Mouse (Mus musculus): Measurements from ENCODE around the gene Stx1a.
A peak's percentile ranks its signal among the peaks of the same experiment; 100 is the strongest.

Stx1a gene

DNA sequence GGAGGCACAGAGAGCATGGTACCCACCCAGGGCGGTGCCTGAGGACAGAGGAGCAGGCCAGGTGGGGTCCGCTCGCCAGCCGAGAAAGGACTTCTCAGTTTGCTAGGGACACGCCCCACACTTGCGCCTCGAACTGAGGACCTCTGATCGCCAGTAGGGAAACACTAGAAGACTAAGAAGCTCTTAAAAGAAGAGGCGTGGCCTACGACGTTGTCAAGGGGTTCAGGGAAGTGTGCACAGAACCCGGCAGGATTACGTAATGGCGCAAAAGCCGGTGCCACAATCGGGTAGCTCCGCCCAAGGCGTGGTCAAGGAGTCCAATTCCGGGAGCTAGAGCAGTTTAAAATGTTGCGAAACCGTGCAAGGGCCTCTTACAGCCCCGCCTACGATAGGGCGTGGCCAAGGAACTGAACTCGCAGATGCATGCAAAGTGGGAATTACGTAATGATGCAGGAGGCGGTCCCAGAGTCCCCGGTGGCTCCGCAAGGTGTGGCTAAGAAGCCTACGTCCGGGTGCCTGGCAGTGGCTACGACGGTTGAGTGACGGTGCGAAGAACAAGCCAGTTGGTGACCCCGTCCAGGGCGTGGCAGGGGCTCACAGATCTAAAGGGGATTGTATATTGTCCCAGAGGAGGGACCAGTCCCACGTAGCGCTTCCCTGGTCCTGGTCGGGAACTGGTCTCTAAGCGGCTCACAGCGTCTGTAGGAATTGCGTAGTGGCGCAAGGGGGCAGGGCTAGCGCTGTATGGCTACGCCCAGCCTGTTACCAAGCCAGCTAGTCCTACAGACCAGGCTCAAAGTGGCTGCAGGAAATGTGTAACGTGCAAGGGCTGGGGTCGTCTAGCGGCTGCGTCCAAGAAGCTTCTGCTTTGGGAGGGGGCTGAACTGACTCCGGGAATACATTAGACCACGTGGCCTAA is 14.4 kb upstream of the Stx1a start, which contains the start of gene Abhd11:
Gene Abhd11, plus strand, starts transcription at position 482 of the 919 bp plus-strand sequence.
- peak; percentile 100 for DNase-seq (ENCODE audit: low read depth)

DNA sequence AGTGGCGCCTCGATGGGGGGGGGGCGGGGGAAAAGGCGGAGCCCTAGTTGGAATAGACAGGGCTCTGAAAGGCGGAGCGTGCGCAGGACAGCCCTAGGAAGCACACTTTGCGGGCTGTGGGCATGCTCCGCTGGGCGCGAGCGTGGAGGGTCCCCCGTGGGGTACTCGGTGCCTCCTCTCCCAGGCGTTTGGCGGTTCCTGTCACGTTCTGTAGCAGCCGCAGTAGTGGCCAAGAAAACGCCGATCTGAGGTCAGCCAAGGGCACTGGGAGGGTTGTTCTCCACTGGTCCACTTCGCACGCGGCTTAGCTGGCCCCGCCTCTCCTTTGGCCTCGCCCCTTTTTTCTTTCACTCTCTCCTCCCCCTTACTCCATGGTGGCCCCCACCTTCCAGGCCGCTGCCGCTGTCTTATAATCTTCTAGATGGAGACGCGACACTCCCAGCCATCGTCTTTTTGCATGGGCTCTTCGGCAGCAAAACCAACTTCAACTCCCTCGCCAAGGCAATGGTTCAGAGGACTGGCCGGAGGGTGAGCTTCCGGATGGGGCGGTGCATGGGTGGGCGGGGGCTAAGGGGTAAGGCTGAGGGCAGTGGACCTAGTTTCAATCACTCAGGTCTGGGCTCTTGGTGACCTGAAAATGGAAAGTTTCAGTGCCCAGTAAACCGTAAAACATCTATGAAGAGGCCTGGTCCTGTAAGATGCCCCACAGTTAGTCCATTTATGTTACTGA is 13.5 kb upstream of the Stx1a start:
- DNase-seq (ENCODE audit: low read depth), result peak; percentile 85

DNA sequence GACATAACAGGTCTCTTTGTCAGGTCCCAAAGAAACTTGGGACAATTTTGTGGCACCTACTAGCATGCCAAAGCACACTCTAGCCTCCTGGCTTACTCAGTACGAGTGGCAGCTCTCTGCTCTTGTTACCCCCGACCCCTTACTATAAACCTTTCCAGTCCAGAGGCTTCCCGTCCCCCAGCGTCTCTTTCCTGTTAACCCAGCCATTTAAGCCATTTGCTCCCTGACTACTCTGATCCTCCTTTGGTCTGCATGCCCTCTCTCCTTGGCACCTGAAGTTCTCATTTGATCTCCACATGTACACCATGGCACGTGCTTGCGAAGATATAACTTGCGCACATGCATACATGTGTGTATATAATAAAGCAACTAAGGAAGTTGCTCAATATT is 13.0 kb upstream of the Stx1a start:
- no peak for DNase-seq (ENCODE audit: low read depth)

DNA sequence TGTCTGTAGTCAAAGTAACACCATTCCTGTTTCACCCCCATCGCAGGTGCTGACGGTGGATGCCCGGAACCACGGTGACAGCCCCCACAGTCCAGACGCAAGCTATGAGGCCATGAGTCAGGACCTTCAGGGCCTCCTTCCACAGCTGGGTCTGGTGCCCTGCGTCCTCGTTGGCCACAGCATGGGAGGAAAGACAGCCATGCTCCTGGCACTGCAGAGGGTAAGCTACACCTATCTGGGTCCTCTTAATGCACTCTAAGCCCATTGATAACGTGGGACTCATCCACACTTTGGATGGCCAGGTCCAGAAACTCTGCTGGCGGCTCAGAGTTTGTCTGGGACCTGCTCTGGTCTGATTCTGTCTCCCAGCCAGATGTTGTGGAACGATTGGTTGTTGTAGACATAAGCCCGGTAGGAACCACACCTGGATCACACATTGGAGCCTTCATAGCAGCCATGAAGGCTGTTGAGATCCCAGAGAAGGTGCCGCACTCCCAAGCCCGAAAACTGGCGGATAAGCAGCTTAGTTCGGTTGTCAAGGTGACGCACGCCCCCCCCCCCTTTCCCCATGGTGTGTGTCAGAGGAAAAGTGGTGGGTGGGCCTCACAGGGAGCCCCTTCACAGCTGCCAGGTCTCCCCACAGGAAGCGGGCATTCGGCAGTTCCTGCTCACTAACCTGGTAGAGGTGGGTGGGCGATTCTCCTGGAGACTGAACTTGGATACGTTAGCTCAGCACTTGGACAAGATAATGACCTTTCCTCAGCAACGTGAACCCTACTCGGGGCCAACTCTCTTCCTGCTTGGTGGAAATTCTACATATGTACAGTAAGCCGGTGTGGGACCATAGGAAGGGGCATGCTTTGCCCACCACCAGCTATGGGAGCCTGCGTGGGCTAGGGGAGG is 12.2 kb upstream of the Stx1a start:
- DNase-seq (ENCODE audit: low read depth), result no peak

DNA sequence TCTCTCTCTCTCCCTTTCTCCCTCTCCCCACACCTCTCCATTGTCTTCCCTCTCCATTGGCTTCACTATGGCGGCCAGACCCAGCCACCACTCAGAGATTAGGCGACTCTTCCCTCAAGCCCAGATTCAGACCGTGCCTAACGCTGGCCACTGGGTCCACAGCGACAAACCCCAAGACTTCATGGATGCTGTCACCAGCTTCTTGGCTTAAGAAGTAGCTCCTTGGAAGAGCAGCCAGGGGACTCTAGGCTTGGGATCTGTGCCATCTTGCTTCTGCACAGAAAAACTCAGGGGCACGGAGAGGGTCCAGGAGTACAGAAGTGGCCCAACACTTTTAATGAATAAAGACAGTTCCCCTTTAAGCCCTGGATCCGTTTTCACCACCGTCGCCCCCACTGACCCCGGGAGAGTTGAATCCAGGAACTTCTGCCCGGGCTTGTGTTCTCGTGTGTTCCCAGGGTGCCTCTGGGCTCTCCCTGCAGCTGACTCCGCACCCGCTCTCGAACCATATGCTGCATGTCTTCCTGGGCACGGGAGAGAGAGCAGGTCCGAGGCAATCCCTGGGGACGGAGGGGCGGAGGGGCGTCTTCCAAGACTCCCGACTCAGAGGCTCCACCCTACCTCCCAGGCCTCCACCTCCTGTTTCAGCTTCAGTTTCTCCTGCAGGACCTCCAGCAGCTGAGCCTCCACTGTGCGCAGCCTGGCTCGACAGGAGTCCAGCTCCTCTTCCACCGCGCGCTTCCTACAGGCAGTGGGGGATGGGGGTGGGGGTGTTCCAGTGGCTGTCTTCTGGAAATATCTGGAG is 11.3 kb upstream of the Stx1a start:
- no peak for DNase-seq (ENCODE audit: low read depth)

DNA sequence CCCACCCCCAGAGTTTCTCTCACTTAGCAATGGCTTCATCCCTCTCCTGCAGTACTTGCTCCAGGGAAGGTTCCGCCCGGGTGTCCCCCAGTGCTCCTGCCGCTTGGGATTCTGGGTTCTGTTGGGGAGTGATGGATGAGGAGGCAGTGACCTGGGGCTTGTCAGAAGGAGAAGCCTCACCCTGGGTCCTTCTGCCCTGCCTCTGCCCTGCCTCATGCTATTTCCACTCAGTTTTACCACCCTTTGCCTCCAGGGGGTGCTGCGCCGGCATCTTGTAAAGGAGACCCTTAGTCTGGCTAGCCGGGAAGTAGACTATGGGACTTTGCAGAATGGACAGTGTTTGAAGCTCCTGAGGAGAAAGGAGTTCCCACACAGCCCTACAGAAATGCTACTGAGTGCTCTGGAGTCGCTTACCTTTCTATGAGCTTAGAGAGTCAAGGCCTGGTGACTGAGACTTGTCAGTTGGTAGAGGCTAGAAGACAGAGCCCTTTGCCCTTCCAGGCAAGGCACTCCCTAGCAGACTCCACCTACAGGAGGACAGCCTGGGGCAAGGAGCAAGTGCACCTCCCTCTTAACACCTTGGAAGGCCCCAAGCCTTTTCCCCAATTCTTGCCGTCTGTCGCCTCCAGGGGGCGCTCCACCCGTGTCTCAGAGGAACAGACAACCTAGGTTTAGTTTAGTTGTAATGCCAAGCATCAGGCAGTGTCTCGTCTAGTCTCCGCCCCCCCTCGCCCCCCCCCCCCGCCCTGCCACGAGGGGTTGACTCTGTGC is 10.4 kb upstream of the Stx1a start:
- no peak for DNase-seq (ENCODE audit: low read depth)

- DNase-seq (ENCODE audit: low read depth), result no peak
These were observed 7.8 kb upstream of the Stx1a start for GRCm38 (mm10) chr5:135015497-135015896.

- DNase-seq (ENCODE audit: low read depth), result no peak
These were observed 7.0 kb upstream of the Stx1a start for GRCm38 (mm10) chr5:135016224-135016759.

- peak; percentile 62 for DNase-seq (ENCODE audit: low read depth)
These were observed 1.5 kb upstream of the Stx1a start for GRCm38 (mm10) chr5:135021814-135022213.

DNA sequence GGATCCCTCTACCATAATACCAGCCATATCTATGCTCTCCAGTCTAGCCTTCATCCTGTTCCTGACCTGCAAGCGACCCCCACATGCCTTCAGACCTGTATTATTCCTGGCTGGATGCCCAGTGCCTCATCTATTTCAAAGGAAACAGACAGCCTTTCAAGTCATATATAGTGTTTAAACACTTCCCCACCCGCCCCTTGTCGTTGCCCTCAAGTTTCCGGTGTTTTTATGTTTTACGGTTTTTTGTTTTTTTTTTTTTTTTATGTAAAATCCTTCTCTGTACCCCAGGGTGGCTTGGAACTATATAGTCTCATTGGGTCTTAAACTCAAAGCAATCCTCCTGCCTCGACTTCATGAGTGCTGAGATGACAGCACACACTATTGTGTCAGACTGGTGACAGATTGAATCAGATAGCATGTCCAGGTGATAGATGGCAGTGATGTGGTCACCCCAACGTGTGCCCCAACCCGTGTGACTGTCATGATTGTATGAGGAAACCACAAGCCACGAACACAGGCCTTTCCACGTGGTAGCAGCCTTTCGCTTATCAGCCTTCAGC is 1.5 kb downstream of the Stx1a start:
- DNase-seq (ENCODE audit: low read depth), result no peak

- no peak for DNase-seq (ENCODE audit: low read depth)
These were observed 2.6 kb downstream of the Stx1a start for GRCm38 (mm10) chr5:135025899-135026298.

DNA sequence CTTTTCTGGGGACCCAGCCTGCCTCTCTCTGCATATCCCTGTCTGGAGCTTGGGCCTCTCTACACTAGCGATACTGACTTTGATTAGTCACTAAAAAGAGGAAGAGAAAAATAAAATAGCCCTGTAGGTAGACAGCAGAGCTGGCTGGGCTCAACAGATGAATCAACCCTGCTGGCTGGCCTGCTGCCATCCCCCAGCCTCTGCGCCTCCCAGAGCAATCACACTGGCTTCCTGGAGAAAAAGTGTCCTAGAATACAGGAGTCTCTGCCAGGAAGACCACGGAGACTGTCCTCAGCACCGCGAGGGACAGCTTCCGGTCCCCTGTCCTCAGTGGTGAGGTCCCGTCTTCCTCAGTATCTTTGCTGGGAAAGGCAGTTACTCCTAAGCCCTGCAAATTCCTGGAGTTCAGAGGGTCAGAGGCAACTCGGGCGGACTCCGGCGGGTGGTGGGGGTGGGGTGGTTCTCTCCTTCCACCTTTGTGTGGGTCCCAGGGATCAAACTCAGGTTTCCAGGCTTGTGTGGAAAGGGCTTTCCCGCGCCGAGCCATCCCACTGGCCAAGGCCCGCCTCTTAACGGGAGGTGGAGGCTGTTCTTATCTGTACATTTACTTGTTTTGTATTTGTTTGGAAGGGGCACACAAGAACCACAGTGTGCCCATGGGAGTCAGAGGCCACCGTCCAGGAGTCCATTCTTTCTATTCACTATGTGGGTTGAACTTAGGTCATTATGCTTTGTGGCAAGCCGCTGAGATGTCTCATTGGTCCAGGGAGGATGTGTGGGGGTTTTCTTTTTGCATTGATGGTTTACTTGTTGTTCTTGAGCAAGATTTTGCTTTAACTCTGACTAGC is 5.9 kb downstream of the Stx1a start:
- no peak for DNase-seq (ENCODE audit: low read depth)

DNA sequence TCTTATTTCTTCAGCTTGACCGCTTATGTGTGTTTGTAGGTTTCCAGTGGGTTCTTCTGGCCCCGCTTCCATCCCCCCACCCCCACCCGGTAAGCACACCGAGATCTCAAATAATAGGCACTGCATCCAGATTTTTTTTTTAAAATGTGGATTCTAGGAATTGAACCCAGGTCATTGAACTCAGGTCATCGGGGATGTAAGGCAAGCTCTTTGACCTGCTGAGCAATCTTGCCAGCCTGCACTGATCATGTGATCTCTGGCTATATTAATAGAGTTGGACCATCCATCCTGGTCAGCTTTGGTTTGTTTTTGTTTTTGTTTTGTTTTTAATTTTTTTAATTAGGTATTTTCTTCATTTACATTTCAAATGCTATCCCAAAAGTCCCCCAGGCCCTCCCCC is 9.3 kb downstream of the Stx1a start:
- DNase-seq (ENCODE audit: low read depth), result no peak

DNA sequence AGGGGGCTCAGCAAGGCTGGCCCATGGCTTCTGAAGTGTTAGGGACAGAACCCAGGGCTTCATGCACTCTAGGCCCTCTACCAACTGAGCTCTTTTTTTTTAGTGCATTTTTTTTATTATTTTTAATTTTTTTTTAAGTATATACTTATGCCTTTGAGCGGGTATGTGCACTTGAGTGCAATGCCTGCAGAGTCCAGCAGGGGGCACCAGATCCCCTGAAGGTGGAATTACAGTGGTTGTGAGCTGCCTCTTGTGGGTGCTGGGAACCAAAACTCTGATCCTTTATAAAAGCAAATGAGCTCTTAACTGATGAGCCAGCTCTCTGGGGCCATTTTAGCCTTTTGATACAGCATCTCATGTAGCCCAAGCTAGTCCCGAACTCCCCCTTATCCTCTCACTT is 11.3 kb downstream of the Stx1a start:
- DNase-seq (ENCODE audit: low read depth), result no peak

DNA sequence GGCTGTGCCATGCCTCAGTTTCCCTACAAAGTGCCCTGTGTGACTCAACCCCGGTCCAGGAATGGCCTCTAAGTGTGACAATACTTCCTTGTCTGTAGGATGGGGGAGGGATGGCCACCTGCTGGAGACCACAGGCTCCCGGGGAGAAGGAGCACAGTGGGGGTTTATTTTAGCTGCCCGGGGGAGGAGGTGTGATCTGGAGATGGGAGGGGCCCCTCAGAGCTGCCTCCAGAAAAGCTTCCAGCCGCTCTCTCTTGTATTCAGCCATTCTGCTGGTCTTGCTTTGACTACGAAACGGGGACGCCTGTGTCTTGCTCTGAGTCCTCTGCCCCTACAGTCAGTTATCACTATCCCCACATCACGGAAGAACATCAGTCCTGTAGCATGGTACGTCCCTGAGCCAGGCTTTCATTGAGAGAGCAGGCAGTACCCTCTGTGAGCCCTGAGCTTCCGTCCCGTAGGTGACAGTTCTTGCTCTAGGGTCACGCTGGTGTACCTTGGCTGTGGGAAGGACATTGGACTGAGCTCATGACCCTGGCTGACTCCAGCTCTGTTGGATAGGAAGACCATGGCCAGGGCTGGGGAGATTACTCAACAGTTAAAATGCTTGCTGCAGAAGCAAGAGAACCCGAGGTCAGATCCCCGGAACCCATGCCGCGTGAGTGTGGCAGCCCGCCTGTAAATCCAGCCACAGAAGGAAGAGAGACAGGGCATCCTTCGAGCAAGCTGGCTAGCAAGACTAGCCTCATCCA is 12.5 kb downstream of the Stx1a start:
- DNase-seq (ENCODE audit: low read depth), result no peak

DNA sequence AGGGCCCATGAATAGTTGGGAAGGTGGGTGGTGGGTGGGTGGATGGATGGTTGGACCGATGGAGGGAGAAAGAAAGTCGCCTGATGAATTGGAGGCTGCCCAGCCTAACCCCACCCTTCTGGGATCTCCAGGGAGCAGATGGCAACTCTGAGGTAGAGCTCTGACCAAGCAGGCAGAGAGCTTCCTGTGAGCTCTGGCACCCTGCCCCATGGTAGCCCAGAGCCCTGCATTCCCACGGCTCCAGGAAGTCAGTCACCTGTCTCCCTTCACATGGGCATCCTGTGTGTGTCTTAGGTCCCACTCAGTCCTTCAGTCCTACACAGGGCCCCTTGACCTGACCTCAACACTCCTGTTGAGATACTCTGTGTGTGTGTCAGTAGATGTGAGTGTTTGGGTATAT is 14.7 kb downstream of the Stx1a start:
- no peak for DNase-seq (ENCODE audit: low read depth)

DNA sequence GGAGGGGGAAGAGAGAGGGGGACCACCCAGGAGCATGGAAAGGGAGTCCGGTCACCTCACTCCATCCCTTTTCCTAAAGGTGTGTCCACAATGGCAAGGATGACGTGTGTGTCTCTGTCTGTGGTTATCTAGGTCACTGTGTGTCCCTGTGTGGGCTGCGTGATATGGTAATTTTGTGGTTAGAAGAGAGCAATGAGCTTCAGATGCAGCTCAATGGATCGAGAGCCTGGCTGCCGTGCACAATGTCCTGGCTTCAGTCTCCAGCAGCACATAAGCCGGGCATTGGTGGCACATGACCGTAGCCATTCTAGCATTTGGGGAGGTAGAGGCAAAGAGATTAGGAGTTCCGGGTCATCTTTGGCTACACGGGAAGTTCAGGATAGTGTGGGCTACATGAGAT is 16.3 kb downstream of the Stx1a start:
- DNase-seq (ENCODE audit: low read depth), result no peak

- no peak for DNase-seq (ENCODE audit: low read depth)
These were observed 16.8 kb downstream of the Stx1a start for GRCm38 (mm10) chr5:135040059-135040458.

Measured in fibroblast of lung, adult 2 months (primary cell).